Mouse (Mus musculus) A20 (cell line): ENCODE measurements around the gene Parp14.

ENCODE experiments used
- DNase-seq: peaks from one replicate; pipeline ENCODE4 v3.0.0-alpha.2; 2011; ENCODE audit warnings: low read depth, low spot score

The Parp14 gene

GRCm38 (mm10) chr16:35870581-35871047 lies 730 bp downstream of the Parp14 start:
- DNase-seq, result peak; percentile 73

DNA sequence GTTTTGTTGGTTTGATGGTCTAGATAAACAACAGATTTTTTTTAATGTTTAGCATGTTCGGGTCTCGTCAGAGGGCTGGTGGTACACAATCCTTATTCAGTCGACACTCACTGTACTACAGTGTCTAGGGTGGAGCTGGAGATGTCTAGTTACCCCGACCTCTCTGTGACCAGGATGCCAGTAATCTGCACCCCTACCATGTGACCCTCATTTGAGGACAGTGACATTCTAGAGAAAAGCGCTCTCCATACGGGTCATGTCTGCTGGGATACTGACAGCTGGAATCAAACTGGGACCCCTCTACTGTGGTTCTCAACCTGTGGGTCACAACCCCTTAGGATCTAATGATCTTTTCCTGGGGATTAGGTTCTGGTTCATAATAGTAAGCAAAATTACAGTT lies 1.7 kb downstream of the Parp14 start:
- DNase-seq, result no peak

GRCm38 (mm10) chr16:35869126-35869525 lies 2.2 kb downstream of the Parp14 start:
- peak; percentile 61 for DNase-seq

DNA sequence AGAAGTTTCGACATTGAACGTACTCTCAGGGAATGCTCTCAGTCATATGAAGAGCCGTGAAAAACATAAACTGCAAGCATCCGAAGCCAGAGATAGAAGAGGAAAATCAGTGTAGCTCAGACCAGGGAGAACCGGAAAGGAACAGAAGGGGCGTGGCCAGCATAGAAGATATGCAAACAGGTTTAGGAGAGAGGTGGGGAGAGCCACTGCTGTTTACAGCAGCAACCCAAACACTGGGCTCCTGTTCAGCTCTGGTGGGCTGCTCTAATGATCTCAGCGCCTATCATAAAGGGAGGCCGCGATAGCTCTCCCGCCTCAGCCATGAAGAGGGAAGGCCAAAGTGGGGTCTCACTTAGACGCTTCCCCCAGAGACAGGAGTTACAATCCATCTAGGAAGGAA lies 3.6 kb downstream of the Parp14 start:
- DNase-seq, result no peak

GRCm38 (mm10) chr16:35862057-35862456 lies 9.3 kb downstream of the Parp14 start:
- DNase-seq, result peak; percentile 25

DNA sequence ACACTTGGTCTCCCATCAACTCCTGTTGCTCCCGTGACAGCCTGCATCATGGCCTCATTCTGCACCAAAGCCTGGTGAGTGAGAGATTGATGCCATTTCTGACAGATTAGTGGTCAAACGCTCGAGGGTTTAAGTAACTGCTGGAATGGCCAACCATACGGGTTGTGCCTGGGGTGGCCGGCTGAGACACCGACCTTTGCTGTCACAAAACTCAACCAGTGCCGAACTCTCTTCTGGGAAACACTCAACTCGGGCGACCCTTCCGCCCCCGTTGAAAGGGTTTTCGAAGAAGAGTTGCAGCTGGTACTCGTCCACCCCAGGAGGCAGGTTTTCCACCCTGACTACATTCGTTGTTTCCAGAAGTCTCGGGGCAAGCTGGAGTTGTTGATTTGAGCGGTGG lies 11.1 kb downstream of the Parp14 start:
- no peak for DNase-seq

DNA sequence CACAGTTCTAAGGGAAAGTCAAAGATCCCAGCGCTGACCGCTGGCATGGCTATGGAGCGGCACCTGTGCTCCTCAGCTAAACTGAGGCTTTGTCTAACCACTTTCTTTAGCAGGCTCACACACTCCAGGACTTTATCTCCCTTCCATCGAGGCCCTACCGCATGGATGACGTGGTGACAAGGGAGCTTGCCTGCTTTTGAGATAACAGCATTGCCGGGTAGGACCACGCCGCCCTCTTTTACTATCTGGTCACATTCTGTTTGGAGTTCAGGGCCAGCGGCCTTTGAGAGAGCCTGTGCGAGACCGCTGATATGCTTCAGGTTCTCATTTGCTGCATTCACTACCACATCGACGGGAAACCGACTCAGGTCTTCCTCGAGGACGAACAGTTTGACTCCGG lies 14.6 kb downstream of the Parp14 start:
- no peak for DNase-seq

DNA sequence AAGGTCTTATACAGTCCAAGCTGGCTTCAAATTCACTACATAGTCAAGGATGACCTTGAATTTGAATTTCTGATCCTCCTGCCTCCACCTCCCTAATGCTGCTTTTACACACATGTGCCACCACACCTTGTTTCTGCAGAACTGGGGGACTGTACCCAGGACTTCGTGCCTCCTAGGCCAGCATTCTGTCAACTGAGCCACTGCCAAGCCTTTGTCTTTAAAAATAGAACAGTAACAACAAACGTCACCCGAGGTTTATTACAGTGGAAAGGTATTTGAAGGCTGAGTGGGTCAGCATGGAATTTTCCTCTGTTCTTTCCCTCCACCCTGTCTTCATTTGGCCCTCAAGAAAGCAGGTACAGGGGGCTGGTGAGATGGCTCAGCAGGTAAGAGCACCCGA lies 15.5 kb downstream of the Parp14 start:
- DNase-seq, result no peak

DNA sequence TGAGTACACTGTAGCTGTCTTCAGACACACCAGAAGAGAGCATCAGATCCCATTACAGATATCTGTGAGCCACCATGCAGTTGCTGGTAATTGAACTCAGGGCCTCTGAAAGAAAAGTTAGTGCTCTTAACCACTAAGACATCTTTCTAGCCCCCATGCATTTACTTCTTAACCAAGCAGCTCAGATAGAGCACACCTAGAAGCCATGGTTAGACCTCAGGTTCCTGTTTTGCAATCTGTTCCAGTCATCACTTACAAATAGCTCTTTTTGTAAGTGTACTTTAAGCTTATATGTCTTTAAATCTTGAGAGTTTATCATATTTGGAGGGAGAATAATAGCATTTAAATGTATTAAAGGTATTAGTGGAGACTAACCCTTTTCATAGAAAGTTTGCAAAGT lies 24.2 kb downstream of the Parp14 start:
- no peak for DNase-seq

- DNase-seq, result peak; percentile 62
These were observed 31.7 kb downstream of the Parp14 start for GRCm38 (mm10) chr16:35839680-35840079.

DNA sequence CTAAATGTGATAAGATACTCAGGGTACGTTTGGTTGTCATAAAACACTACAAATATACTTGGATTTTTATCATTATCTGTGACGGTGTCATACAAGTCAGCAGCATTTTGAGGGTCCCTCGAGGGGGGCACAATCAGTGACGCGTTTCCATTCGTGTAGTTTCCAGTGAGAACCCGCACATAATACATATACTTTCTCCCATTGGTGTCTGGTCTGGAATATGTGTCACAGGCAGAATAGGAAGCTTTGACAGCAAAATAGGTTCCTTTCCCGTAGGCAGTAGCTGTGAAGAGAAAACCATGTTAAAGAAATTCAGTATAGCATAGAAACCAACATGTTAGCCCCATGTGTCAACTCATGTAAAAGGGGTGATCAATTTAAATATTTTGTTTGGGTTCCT lies 36.7 kb downstream of the Parp14 start:
- DNase-seq, result no peak

DNA sequence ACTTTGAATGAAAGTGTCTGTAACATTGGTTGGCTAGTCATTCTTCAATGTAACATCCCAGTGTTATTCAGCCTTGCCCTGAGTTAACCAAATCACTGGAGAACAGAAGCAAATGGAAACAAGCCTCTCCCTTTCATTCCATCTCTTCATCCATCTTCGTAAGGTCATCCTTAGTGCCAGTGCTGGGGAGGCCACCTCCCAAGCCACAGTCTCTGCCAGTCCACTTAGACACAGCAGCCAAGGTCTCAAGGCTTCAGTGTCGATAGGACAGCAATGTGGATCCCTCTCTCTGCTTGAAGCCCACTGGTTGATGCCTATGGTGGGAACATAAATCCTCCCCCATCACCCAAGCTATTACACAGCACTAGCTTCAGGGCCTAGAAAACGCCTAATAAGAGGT lies 38.4 kb downstream of the Parp14 start:
- DNase-seq, result no peak

DNA sequence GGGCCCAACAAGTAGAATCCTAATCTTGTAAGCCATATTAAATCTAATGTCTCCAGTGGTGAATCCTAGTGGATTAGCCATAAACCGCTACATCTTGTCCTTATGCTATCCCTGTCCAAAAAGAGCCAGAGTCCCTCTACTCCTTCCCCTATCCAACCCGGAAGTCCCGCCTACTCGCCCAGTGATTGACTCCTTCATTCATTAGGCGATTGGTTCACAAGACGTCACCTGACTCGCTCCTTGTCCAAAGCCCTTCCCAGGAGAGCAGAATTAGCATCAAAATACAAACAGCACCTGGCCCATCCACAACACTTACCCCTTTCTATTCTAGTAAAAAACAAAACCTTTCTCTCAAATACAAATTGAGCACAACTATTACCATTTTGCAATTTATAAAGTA lies 41.3 kb downstream of the Parp14 start:
- peak; percentile 45 for DNase-seq

GRCm38 (mm10) chr16:35817255-35818089 lies 53.9 kb downstream of the Parp14 start:
- DNase-seq, result peak; percentile 73

GRCm38 (mm10) chr16:35813119-35813518 lies 58.2 kb downstream of the Parp14 start:
- DNase-seq, result no peak

DNA sequence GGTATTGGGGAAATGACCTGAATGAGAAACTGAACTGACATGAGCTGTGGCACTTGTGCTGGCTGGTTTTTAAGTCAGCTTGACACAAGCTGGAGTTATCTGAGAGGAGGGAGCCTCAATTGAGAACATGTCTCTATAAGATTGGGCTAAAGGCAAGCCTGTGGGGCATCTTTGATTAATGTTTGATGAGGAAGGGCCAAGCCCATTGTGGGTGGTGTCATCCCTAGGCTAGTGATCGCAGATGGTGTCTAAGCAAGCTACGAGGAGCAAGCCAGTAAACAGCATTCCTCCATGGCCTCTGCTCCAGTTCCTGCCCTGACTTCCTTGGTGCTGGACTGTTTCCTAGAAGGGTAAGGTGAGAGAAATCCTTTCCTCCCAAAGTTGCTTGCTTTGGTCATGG lies 62.5 kb downstream of the Parp14 start:
- no peak for DNase-seq

GRCm38 (mm10) chr16:35807663-35807992 lies 63.7 kb downstream of the Parp14 start:
- no peak for DNase-seq

DNA sequence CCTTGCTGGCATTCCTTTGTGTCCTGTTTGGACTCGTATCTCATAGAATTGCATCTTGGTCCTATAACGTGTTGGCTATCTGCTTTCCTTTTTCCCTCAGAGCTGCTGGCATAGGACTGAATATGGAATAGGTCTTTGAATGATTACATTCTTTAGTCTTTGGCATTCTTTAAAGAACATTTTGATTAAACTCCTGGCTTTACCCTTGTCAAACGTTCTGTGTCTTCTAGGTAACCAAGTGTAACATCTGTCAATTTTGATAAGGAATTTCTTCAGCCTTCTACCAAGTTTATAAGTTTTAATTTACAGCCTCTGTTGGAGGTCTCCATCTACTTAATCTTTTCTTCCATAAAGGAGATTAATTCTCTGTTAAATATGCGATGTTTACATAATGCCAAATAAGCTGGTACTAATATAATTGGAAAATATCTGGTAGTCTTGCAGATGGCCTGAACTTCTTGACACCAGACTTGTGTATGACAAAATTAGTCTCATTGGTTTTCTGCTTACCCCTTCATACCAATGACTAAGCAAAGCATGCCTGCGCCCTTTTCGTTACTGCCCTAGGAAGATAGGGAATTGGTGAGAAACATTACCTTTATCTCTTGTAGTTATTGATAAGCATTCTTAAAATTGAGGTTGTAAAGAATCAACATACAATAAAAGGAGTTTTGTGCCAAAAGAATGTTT lies 64.2 kb downstream of the Parp14 start:
- no peak for DNase-seq

DNA sequence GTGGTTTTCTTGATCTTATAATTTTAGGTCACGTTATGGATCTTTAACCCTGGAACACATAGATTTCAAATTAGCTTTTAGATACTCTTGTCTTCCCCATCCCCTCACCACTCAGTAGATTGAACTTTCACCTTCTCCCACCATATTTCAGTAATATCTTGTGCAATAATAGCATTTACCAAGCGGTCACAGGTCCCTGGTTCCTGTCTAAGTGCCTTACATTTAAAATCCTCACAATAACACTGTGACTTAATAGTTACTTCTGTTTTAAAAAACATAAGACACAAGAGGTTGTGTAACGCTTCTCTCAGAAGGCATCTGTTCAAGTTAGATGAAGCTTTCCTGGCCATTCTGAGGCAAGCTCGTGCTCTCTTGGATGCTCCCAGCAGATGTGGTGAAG lies 67.6 kb downstream of the Parp14 start:
- DNase-seq, result no peak

DNA sequence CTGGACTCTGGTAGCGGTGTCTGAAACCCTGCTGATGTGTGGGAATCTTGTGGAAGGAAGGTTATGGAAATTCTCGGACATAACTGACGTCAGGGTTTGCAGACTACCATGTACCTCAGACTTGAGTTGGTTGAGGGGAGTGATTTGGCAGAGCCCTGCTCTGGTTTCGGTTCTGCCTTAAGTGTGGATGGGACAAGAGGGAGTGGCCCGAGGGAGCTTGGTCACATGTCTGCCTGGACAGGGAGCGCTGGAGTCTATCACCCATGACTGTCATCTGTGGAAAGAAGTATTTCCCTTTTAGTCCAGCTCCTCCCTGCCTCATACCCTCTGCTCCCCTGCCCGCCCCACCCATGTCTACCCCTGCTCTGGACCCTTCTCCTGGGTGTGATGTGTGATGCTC lies 69.2 kb downstream of the Parp14 start:
- DNase-seq, result no peak

GRCm38 (mm10) chr16:35791962-35792521 lies 79.3 kb downstream of the Parp14 start:
- no peak for DNase-seq

- DNase-seq, result no peak
These were observed 83.0 kb downstream of the Parp14 start for GRCm38 (mm10) chr16:35788330-35788729.
